25 mouse cellular contexts compared by ENCODE assay signal in genomic region chr2:91916346-91916977, GRCm38 (mm10). TPM values are rescaled to one million over a fixed set of nuclear protein-coding genes. Genes with fewer than 3 reads are reported as not detected.
DNase-seq lines count a peak whose midpoint lies in the region; ATAC-seq lines count a peak whose summit lies in the region.
"Had no signal": no experiment of that assay in that cellular context is flagged by ENCODE, and none has a peak within 500 bp of the region (broad histone marks: within the 10 kb centered on the region; RNA-seq: fewer than 3 reads in every experiment).

No protein-coding gene starts in this region.

- 87% methylated on average over 7 of the region's 7 CpGs for WGBS in midbrain, embryonic 11.5 days
- 93% methylated on average over 7 of the region's 7 CpGs for WGBS in midbrain, embryonic 16.5 days
- WGBS in liver, embryonic 15.5 days (ENCODE audit: insufficient replicate concordance) = 24% methylated on average over 7 of the region's 7 CpGs

- H3K4me2 ChIP-seq in midbrain, embryonic 11.5 days = no peak overlapping the region
- H3K4me2 ChIP-seq in midbrain, embryonic 16.5 days (ENCODE audit: low read length) = no peak overlapping the region
- H3K4me2 ChIP-seq in liver, embryonic 15.5 days = no peak overlapping the region
- H3K4me2 ChIP-seq: embryonic facial prominence, embryonic 12.5 days; forebrain, embryonic 12.5 days; heart, embryonic 12.5 days; hindbrain, embryonic 14.5 days had no signal

- no peak overlapping the region for H3K27ac ChIP-seq in midbrain, embryonic 11.5 days (ENCODE audit: low read depth, low read length)
- no peak overlapping the region for H3K27ac ChIP-seq in midbrain, embryonic 16.5 days (ENCODE audit: low read length)
- peak overlapping the region; percentile 29; the same call in 1 of the 2 replicates for H3K27ac ChIP-seq in liver, embryonic 15.5 days (replicated peaks)
- H3K27ac ChIP-seq: embryonic facial prominence, embryonic 12.5 days; forebrain, embryonic 12.5 days; gastrocnemius, adult 2 months; heart, adult 2 months; hindbrain, embryonic 10.5 days; hindbrain, embryonic 14.5 days had no signal

- H3K27me3 ChIP-seq in midbrain, embryonic 11.5 days (ENCODE audit: control insufficient read depth, insufficient read depth, low read length) = peaks cover 12% of the 10 kb centered on the region
- peaks cover 8% of the 10 kb centered on the region for H3K27me3 ChIP-seq in midbrain, embryonic 16.5 days (ENCODE audit: control insufficient read depth, insufficient read depth, low read depth, low read length)
- peaks cover 20% of the 10 kb centered on the region for H3K27me3 ChIP-seq in liver, embryonic 15.5 days
- H3K27me3 ChIP-seq: Patski had no signal

- no peak overlapping the region for H3K9ac ChIP-seq in midbrain, embryonic 11.5 days (ENCODE audit: low read length)
- H3K9ac ChIP-seq in midbrain, embryonic 16.5 days (ENCODE audit: low read depth, low read length) = no peak overlapping the region
- H3K9ac ChIP-seq in liver, embryonic 15.5 days = no peak overlapping the region
- H3K9ac ChIP-seq: embryonic facial prominence, embryonic 12.5 days; forebrain, embryonic 12.5 days; forebrain, postnatal 0 days; heart, embryonic 12.5 days; hindbrain, embryonic 14.5 days had no signal

- H3K9me3 ChIP-seq in midbrain, embryonic 11.5 days (ENCODE audit: control insufficient read depth, low read length) = no peaks in the 10 kb centered on the region
- H3K9me3 ChIP-seq in midbrain, embryonic 16.5 days (replicated peaks; ENCODE audit: control insufficient read depth, low read length, poor library complexity, severe bottlenecking) = no peaks in the 10 kb centered on the region
- no peaks in the 10 kb centered on the region for H3K9me3 ChIP-seq in liver, embryonic 15.5 days (replicated peaks)
- H3K9me3 ChIP-seq: embryonic facial prominence, embryonic 12.5 days; forebrain, embryonic 12.5 days; heart, embryonic 12.5 days; hindbrain, embryonic 10.5 days had no signal

- peaks cover 22% of the 10 kb centered on the region for H3K36me3 ChIP-seq in midbrain, embryonic 11.5 days (ENCODE audit: control insufficient read depth, insufficient read depth, low read length)
- peaks cover 27% of the 10 kb centered on the region for H3K36me3 ChIP-seq in midbrain, embryonic 16.5 days (ENCODE audit: control insufficient read depth, insufficient read depth, low read length)
- peaks cover 59% of the 10 kb centered on the region for H3K36me3 ChIP-seq in liver, embryonic 15.5 days (replicated peaks)

- no peaks in the 10 kb centered on the region for H3K4me1 ChIP-seq in midbrain, embryonic 11.5 days (ENCODE audit: control insufficient read depth, insufficient read depth, low read length)
- H3K4me1 ChIP-seq in midbrain, embryonic 16.5 days (ENCODE audit: control insufficient read depth, insufficient read depth, low read length) = peaks cover 3% of the 10 kb centered on the region; the same call in 1 of the 2 replicates
- H3K4me1 ChIP-seq in liver, embryonic 15.5 days (replicated peaks) = peaks cover 45% of the 10 kb centered on the region

- H3K4me3 ChIP-seq in midbrain, embryonic 11.5 days (ENCODE audit: low read depth, low read length) = no peak overlapping the region
- no peak overlapping the region for H3K4me3 ChIP-seq in midbrain, embryonic 16.5 days (ENCODE audit: low read depth, low read length)
- H3K4me3 ChIP-seq in liver, embryonic 15.5 days (replicated peaks) = no peak overlapping the region
- H3K4me3 ChIP-seq: embryonic facial prominence, embryonic 12.5 days; forebrain, embryonic 12.5 days; gastrocnemius, adult 2 months; heart, adult 2 months; heart, embryonic 12.5 days; hindbrain, embryonic 10.5 days had no signal

- no peak for ATAC-seq in midbrain, embryonic 11.5 days (ENCODE audit: low FRiP score)
- no peak for ATAC-seq in midbrain, embryonic 16.5 days
- ATAC-seq in common myeloid progenitor, adult 5-6 weeks (replicated peaks; ENCODE audit: low read depth, poor library complexity, severe bottlenecking) = peak; percentile 26; the same call in 1 of the 2 replicates
- ATAC-seq in liver, embryonic 15.5 days (ENCODE audit: insufficient read depth) = peak; percentile 76
- peak; percentile 64 for ATAC-seq in megakaryocyte-erythroid progenitor cell, adult 5-6 weeks (replicated peaks; ENCODE audit: low FRiP score, low TSS enrichment, poor library complexity, severe bottlenecking)
- ATAC-seq: forebrain, postnatal 0 days; Patski had no signal

- peak; percentile 68 for DNase-seq in midbrain, embryonic 11.5 days (ENCODE audit: low spot score, missing footprints)
- DNase-seq in embryo, embryonic 9.5 days (ENCODE audit: extremely low spot score) = no peak
- no peak for DNase-seq in gastrocnemius, adult 18-20 months (ENCODE audit: low spot score)
- DNase-seq in gastrocnemius, adult 8-10 months (ENCODE audit: low spot score in 2 of 2) = no peak
- DNase-seq: adrenal gland, adult 8-10 months; adrenal gland, postnatal 36 days; cerebellum, adult 2 months; cerebellum, postnatal 10 days; embryo, embryonic 11 days; forebrain, postnatal 0 days; gastrocnemius, adult 2 months; gastrocnemius, postnatal 36 days; heart, adult 2 months had no signal

RNA-seq across cellular contexts. Expression of gene Chrm4, which starts 10.6 kb away (rescaled TPM):
- 0.26 and 0.37 TPM in 2 replicates for polyA plus RNA-seq in midbrain, embryonic 11.5 days (2014; fragmentation: Nextera tagmentation; extraction: Ambion mirVana)
- polyA plus RNA-seq in midbrain, embryonic 16.5 days (2015; fragmentation: Nextera tagmentation; extraction: Ambion mirVana) = 0.33 and 0.34 TPM in 2 replicates
- total RNA-seq in common myeloid progenitor, adult 5-6 weeks (2017) = 0.96 TPM in 1 of 2 replicates, not detected in the other
- polyA plus RNA-seq in liver, embryonic 15.5 days (2015; fragmentation: Nextera tagmentation; extraction: Ambion mirVana) = 0.13 TPM in 1 of 2 replicates, not detected in the other
- total RNA-seq in megakaryocyte-erythroid progenitor cell, adult 5-6 weeks (2014; fragmentation: Nextera tagmentation) = 0.94 TPM in 1 of 2 replicates, not detected in the other
- total RNA-seq in megakaryocyte-erythroid progenitor cell, adult 5-6 weeks (2017) = not detected in 2 replicates
- total RNA-seq in gastrocnemius, adult 18-20 months (2021) = not detected
- not detected for total RNA-seq in gastrocnemius, adult 8-10 months (2022)
- total RNA-seq: gastrocnemius, adult 2 months; gastrocnemius, postnatal 36 days; heart, adult 2 months; heart, postnatal 25 days had no signal
- polyA plus RNA-seq: heart, embryonic 16.5 days; Patski had no signal

RNA-seq across cellular contexts. Expression of gene Mdk, which starts 15.6 kb away (rescaled TPM):
- polyA plus RNA-seq in midbrain, embryonic 11.5 days (2014; fragmentation: Nextera tagmentation; extraction: Ambion mirVana) = 926 and 968 TPM in 2 replicates
- 98.8 and 113 TPM in 2 replicates for polyA plus RNA-seq in midbrain, embryonic 16.5 days (2015; fragmentation: Nextera tagmentation; extraction: Ambion mirVana)
- total RNA-seq in common myeloid progenitor, adult 5-6 weeks (2017) = 0.44 TPM in 1 of 2 replicates, not detected in the other
- polyA plus RNA-seq in liver, embryonic 15.5 days (2015; fragmentation: Nextera tagmentation; extraction: Ambion mirVana) = 15.2 and 17.1 TPM in 2 replicates
- 2.1 TPM in 1 of 2 replicates, not detected in the other for total RNA-seq in megakaryocyte-erythroid progenitor cell, adult 5-6 weeks (2014; fragmentation: Nextera tagmentation)
- 0.75 TPM in 1 of 2 replicates, not detected in the other for total RNA-seq in megakaryocyte-erythroid progenitor cell, adult 5-6 weeks (2017)
- total RNA-seq in gastrocnemius, adult 18-20 months (2021) = 1 to 10 TPM in 1 of 2 experiments, under 1 TPM in 1; 0.82 to 1.7 TPM
- total RNA-seq in gastrocnemius, adult 8-10 months (2022) = under 1 TPM in 3 of 4 experiments, not detected in 1; 0.44 to 0.46 (median 0.45) TPM

RNA-seq across cellular contexts. Expression of gene Gm9821, which starts 29.0 kb away (rescaled TPM):
- polyA plus RNA-seq in midbrain, embryonic 11.5 days (2014; fragmentation: Nextera tagmentation; extraction: Ambion mirVana) = 0.25 TPM in 1 of 2 replicates, not detected in the other
- polyA plus RNA-seq in midbrain, embryonic 16.5 days (2015; fragmentation: Nextera tagmentation; extraction: Ambion mirVana) = 0.11 TPM in 1 of 2 replicates, not detected in the other
- total RNA-seq in common myeloid progenitor, adult 5-6 weeks (2017) = 0.49 and 1.5 TPM in 2 replicates
- 0.89 and 1.1 TPM in 2 replicates for polyA plus RNA-seq in liver, embryonic 15.5 days (2015; fragmentation: Nextera tagmentation; extraction: Ambion mirVana)
- not detected in 2 replicates for total RNA-seq in megakaryocyte-erythroid progenitor cell, adult 5-6 weeks (2014; fragmentation: Nextera tagmentation)
- 0.33 and 1.5 TPM in 2 replicates for total RNA-seq in megakaryocyte-erythroid progenitor cell, adult 5-6 weeks (2017)
- total RNA-seq in gastrocnemius, adult 18-20 months (2021) = not detected
- not detected for total RNA-seq in gastrocnemius, adult 8-10 months (2022)
- total RNA-seq: adrenal gland, adult 8-10 months; adrenal gland, postnatal 36 days; forebrain, postnatal 0 days; gastrocnemius, adult 2 months; gastrocnemius, postnatal 36 days; heart, adult 2 months; heart, postnatal 25 days had no signal
- polyA plus RNA-seq: cerebellum, adult 2 months; forebrain, postnatal 0 days; heart, adult 2 months had no signal

RNA-seq across cellular contexts. Expression of gene Dgkz, which starts 59.2 kb away (rescaled TPM):
- polyA plus RNA-seq in midbrain, embryonic 11.5 days (2014; fragmentation: Nextera tagmentation; extraction: Ambion mirVana) = 19.2 and 23.7 TPM in 2 replicates
- 28.3 and 33.3 TPM in 2 replicates for polyA plus RNA-seq in midbrain, embryonic 16.5 days (2015; fragmentation: Nextera tagmentation; extraction: Ambion mirVana)
- 102 and 117 TPM in 2 replicates for total RNA-seq in common myeloid progenitor, adult 5-6 weeks (2017)
- polyA plus RNA-seq in liver, embryonic 15.5 days (2015; fragmentation: Nextera tagmentation; extraction: Ambion mirVana) = 21.2 and 26.6 TPM in 2 replicates
- 172 and 204 TPM in 2 replicates for total RNA-seq in megakaryocyte-erythroid progenitor cell, adult 5-6 weeks (2014; fragmentation: Nextera tagmentation)
- 44.4 and 60.2 TPM in 2 replicates for total RNA-seq in megakaryocyte-erythroid progenitor cell, adult 5-6 weeks (2017)
- total RNA-seq in gastrocnemius, adult 18-20 months (2021) = 10 to 100 TPM; 29.0 to 32.7 TPM
- total RNA-seq in gastrocnemius, adult 8-10 months (2022) = 10 to 100 TPM; 24.7 to 39.3 (median 28.4) TPM

Comparison
In these comparisons a context has a peak if more than half of its experiments do, and no peak if none do; other contexts are left out.
1. ATAC-seq: peak in common myeloid progenitor, adult 5-6 weeks (single experiment), liver, embryonic 15.5 days (single experiment) and megakaryocyte-erythroid progenitor cell, adult 5-6 weeks (single experiment); none in midbrain, embryonic 11.5 days (single experiment) and midbrain, embryonic 16.5 days (single experiment).